ENCODE assay signal across 7 mouse cellular contexts in the genomic region with DNA sequence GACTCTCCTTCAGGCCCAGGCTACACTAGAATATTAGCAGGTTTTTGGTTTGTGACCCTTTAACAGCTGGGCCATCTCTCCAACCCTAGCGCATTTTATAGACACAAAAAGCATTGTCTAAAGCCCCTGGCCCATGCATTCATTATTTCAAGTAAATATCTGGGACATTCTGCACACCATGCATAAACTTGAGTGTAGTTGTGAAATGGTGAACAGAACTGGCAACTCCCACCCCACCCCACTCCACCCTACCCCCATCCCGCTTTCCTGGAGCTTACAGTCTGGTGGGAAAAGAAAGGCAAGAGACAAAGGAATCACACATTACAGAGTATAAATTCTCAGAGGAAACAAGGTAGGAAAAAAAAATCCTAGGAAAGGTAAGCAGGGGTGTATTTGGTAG. TPM values are rescaled to one million over a fixed set of nuclear protein-coding genes. Genes with fewer than 3 reads are reported as not detected.
DNase-seq lines count a peak whose midpoint lies in the region; ATAC-seq and TF ChIP-seq lines count a peak whose summit lies in the region.

TSS of gene H2afy (minus strand) at position 162 of the 400 bp plus-strand sequence.

- no peak for TF ChIP-seq POLR2A in limb, embryonic 14.5 days (IDR thresholded peaks at IDR 0.05; ENCODE audit: borderline replicate concordance, extremely low read depth, insufficient read depth, insufficient read length)

- ATAC-seq in forebrain, embryonic 11.5 days (replicated peaks; ENCODE audit: low FRiP score): no peak
- ATAC-seq in limb, embryonic 14.5 days (ENCODE audit: low FRiP score, low read depth): no peak
- ATAC-seq in stomach, embryonic 14.5 days (ENCODE audit: insufficient number of reproducible peaks, insufficient read depth, low FRiP score, low read depth): no peak

- H3K9me3 ChIP-seq in forebrain, embryonic 11.5 days (ENCODE audit: control insufficient read depth, low read length): no peaks in the 10 kb centered on the region
- no peaks in the 10 kb centered on the region for H3K9me3 ChIP-seq in limb, embryonic 14.5 days (ENCODE audit: control insufficient read depth, low read length)
- no peaks in the 10 kb centered on the region for H3K9me3 ChIP-seq in stomach, embryonic 14.5 days (ENCODE audit: control insufficient read depth, low read depth, low read length)

- H3K27ac ChIP-seq in forebrain, embryonic 11.5 days (ENCODE audit: low read depth, low read length): peak within 1 kb of the TSS; percentile 71
- peak within 1 kb of the TSS; percentile 88 for H3K27ac ChIP-seq in limb, embryonic 14.5 days (replicated peaks; ENCODE audit: low read depth, low read length)
- peak within 1 kb of the TSS; percentile 93 for H3K27ac ChIP-seq in stomach, embryonic 14.5 days (ENCODE audit: low read length)

- no peak for DNase-seq in urinary bladder, adult 2 months (ENCODE audit: low spot score)
- DNase-seq in urinary bladder, postnatal 25 days (ENCODE audit: low spot score): no peak
- DNase-seq in forebrain, embryonic 11.5 days (ENCODE audit: low spot score): no peak
- DNase-seq in heart, postnatal 36 days: no peak
- DNase-seq in limb, embryonic 14.5 days (ENCODE audit: low spot score): no peak
- no peak for DNase-seq in spleen, postnatal 36 days (ENCODE audit: low spot score in 2 of 2)

- H3K4me3 ChIP-seq in forebrain, embryonic 11.5 days (ENCODE audit: low read depth, low read length): peak within 1 kb of the TSS; percentile 97
- H3K4me3 ChIP-seq in limb, embryonic 14.5 days (replicated peaks; ENCODE audit: low read length): peak within 1 kb of the TSS; percentile 98
- H3K4me3 ChIP-seq in stomach, embryonic 14.5 days (ENCODE audit: low read depth, low read length): peak within 1 kb of the TSS; percentile 98

- WGBS in forebrain, embryonic 11.5 days: 78% methylated on average over 2 of the region's 2 CpGs
- whole genome bisulfite sequencing in limb, embryonic 14.5 days: 86% methylated on average over 2 of the region's 2 CpGs
- WGBS in stomach, embryonic 14.5 days: 61% methylated on average over 2 of the region's 2 CpGs

- no peaks in the 10 kb centered on the region; the same call in 1 of the 2 replicates for H3K36me3 ChIP-seq in forebrain, embryonic 11.5 days (ENCODE audit: control insufficient read depth, insufficient read depth, low read length)
- peaks cover 7% of the 10 kb centered on the region; the same call in 1 of the 2 replicates for H3K36me3 ChIP-seq in limb, embryonic 14.5 days (ENCODE audit: control insufficient read depth, insufficient read depth, low read length)
- no peaks in the 10 kb centered on the region for H3K36me3 ChIP-seq in stomach, embryonic 14.5 days (ENCODE audit: control insufficient read depth, insufficient read depth, low read length)

- peak within 1 kb of the TSS; percentile 99 for H3K9ac ChIP-seq in forebrain, embryonic 11.5 days (ENCODE audit: low read length)
- peak within 1 kb of the TSS; percentile 97 for H3K9ac ChIP-seq in limb, embryonic 14.5 days (ENCODE audit: low read depth, low read length, severe bottlenecking)
- peak within 1 kb of the TSS; percentile 99 for H3K9ac ChIP-seq in stomach, embryonic 14.5 days (replicated peaks; ENCODE audit: low read depth, low read length)

- H3K4me1 ChIP-seq in forebrain, embryonic 11.5 days (replicated peaks; ENCODE audit: control insufficient read depth, insufficient read depth, low read length): no peaks in the 10 kb centered on the region; the same call in none of the 2 replicates
- peaks cover 31% of the 10 kb centered on the region for H3K4me1 ChIP-seq in limb, embryonic 14.5 days (ENCODE audit: control insufficient read depth, insufficient read depth, low read length)
- H3K4me1 ChIP-seq in stomach, embryonic 14.5 days (ENCODE audit: control insufficient read depth, insufficient read depth, low read length): peaks cover 24% of the 10 kb centered on the region

- H3K4me2 ChIP-seq in forebrain, embryonic 11.5 days (ENCODE audit: low read depth, low read length, severe bottlenecking): peak within 1 kb of the TSS; percentile 90
- H3K4me2 ChIP-seq in limb, embryonic 14.5 days (replicated peaks; ENCODE audit: low read depth, low read length, severe bottlenecking): peak within 1 kb of the TSS; percentile 90
- H3K4me2 ChIP-seq in stomach, embryonic 14.5 days (replicated peaks; ENCODE audit: low read depth, low read length): peak within 1 kb of the TSS; percentile 79

- H3K27me3 ChIP-seq in forebrain, embryonic 11.5 days (ENCODE audit: control insufficient read depth, insufficient read depth, low read length): no peaks in the 10 kb centered on the region
- no peaks in the 10 kb centered on the region for H3K27me3 ChIP-seq in limb, embryonic 14.5 days (ENCODE audit: control insufficient read depth, insufficient read depth, low read length)
- H3K27me3 ChIP-seq in stomach, embryonic 14.5 days (ENCODE audit: control insufficient read depth, insufficient read depth, low read length): no peaks in the 10 kb centered on the region

- intact Hi-C loops in heart, postnatal 36 days (cut with DNase I): no loop called here

RNA-seq across cellular contexts. Expression of gene H2afy, which starts in this region (rescaled TPM):
- 141 and 146 TPM in 2 replicates for polyA plus RNA-seq in urinary bladder, adult 2 months (2012; rRNA removed)
- polyA plus RNA-seq in forebrain, embryonic 11.5 days (2014; fragmentation: Nextera tagmentation; extraction: Ambion mirVana): 685 and 702 TPM in 2 replicates
- 10 to 100 TPM; 45.2 to 50.3 TPM for total RNA-seq in heart, postnatal 36 days (2021)
- 231 and 297 TPM in 2 replicates for polyA plus RNA-seq in limb, embryonic 14.5 days (2012; rRNA removed)
- polyA plus RNA-seq in limb, embryonic 14.5 days (2014; fragmentation: Nextera tagmentation; extraction: Ambion mirVana): 304 and 351 TPM in 2 replicates
- polyA plus RNA-seq in stomach, embryonic 14.5 days (2014; fragmentation: Nextera tagmentation; extraction: Ambion mirVana): 375 and 402 TPM in 2 replicates
